Mouse (Mus musculus) kidney, postnatal 0 days (tissue): ENCODE results near the gene Dlx5. TPM values are rescaled to one million over a fixed set of nuclear protein-coding genes. Genes with fewer than 3 reads are reported as not detected.

Experiments used
- ATAC-seq: fragments of 200-750 bp; cut with Nextera tagmentation; replicated peaks from 2 replicates; pipeline ENCODE4 v1.8.0; 2017; ENCODE audit warnings: low read depth, moderate number of reproducible peaks, moderate TSS enrichment, moderate library complexity; ENCODE audit not compliant: low FRiP score
- DNase-seq: peaks from one replicate; pipeline ENCODE4 v3.0.0-alpha.2; 2016; ENCODE audit warnings: low spot score
- H3K27ac ChIP-seq: fragments of 300-500 bp; sonication (generic); 2 replicates; pipeline ENCODE4 v1.5.1; 2014; ENCODE audit warnings: mild to moderate bottlenecking
- H3K27me3 ChIP-seq: fragments of 300-500 bp; sonication (generic); 2 replicates; pipeline ENCODE4 v1.6.1; 2014; ENCODE audit warnings: low read length, mixed read lengths; ENCODE audit not compliant: insufficient read depth
- H3K36me3 ChIP-seq: fragments of 300-500 bp; sonication (generic); 2 replicates; pipeline ENCODE4 v1.6.1; 2014; ENCODE audit warnings: low read length, mixed read lengths; ENCODE audit not compliant: insufficient read depth
- H3K4me1 ChIP-seq: fragments of 300-500 bp; sonication (generic); replicated peaks from 2 replicates; pipeline ENCODE4 v1.6.1; 2014; ENCODE audit warnings: antibody characterized with exemption, low read length, mixed read lengths; ENCODE audit not compliant: insufficient read depth
- H3K4me2 ChIP-seq: fragments of 300-500 bp; sonication (generic); 2 replicates; pipeline ENCODE4 v1.6.1; 2014; ENCODE audit warnings: mild to moderate bottlenecking, low read length, moderate library complexity, mixed read lengths
- H3K4me3 ChIP-seq: fragments of 300-500 bp; sonication (generic); replicated peaks from 2 replicates; pipeline ENCODE4 v1.5.1; 2014; ENCODE audit warnings: low read depth, low read length
- H3K9ac ChIP-seq: fragments of 300-500 bp; sonication (generic); 2 replicates; pipeline ENCODE4 v1.6.1; 2014; ENCODE audit warnings: low read depth, low read length
- H3K9me3 ChIP-seq: fragments of 300-500 bp; sonication (generic); replicated peaks from 2 replicates; pipeline ENCODE4 v1.6.1; 2016; ENCODE audit warnings: low read length, inconsistent platforms, mixed read lengths
- CTCF ChIP-seq: IDR thresholded peaks from 2 replicates; pipeline ENCODE4 v1.5.1; 2016; ENCODE audit warnings: antibody characterized with exemption, low read depth, mild to moderate bottlenecking, moderate library complexity
- WGBS: fragments of 180-500 bp; shearing (Covaris S2); extraction: QIAGEN DNeasy Blood & Tissue Kit; methylation state at CpG from one replicate; pipeline ENCODE4 v1.1.7; 2014; 5-methylcytosine and 5-hydroxymethylcytosine counted together
- polyA plus RNA-seq: library from polyadenylated mRNA; unstranded; fragments of >200 nt; fragmentation: Nextera tagmentation; extraction: Ambion mirVana; gene quantifications from 2 replicates; pipeline ENCODE4 v1.2.1, GENCODE M21; 2015

Dlx5 gene
- polyA plus RNA-seq, 1 experiment from 2014 or later = 0.67 TPM

GRCm38 (mm10) chr6:6861798-6862428, 20.0 kb downstream of the Dlx5 start:
- H3K27ac ChIP-seq = no peak overlapping the region
- DNase-seq (no peak), ATAC-seq (no peak)
- no peak overlapping the region for H3K9ac ChIP-seq
- H3K9me3 ChIP-seq = no peaks in the 10 kb centered on the region
- peaks cover 6% of the 10 kb centered on the region for H3K4me1 ChIP-seq
- no peak for TF ChIP-seq CTCF
- WGBS = 6% methylated on average over 11 of the region's 11 CpGs
- peaks cover 84% of the 10 kb centered on the region for H3K27me3 ChIP-seq
- no peak overlapping the region for H3K4me3 ChIP-seq
- no peaks in the 10 kb centered on the region for H3K36me3 ChIP-seq
- no peak overlapping the region for H3K4me2 ChIP-seq

DNA sequence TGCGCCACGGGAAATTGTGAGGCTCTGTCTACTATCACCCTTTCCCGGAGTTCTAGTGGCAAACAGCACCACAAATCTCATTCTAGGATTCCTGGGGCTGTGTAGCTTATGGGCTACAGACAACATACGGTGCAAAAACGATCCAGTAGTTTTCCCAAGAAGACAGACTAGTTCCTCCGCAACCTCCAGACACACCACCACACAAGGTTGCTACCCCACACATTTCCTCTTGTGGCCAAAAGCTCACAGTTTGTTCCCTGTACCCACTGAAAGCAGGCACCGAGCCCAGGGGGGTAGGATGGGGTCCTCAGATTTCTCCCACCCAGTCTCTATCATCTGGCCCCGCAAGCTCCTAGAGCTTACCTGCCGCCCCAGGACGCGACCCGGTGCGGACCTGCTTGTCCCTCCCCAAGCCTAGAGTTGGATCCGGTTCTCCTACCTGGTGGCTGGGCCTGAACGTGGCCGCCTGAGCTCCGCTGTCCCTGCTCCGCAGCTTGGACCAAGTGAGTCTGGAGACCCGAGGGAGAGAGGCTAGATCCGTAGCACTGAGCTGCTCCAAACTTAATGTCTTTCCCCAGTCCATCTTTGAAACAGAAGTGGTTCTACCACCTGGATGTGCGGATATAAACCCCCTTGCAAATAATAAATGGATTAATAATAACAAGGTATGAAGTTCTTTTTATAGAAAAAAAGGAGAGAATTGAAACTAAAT, 20.6 kb downstream of the Dlx5 start:
- WGBS = 1% methylated on average over 21 of the region's 21 CpGs
- no peak for ATAC-seq
- Histone ChIP-seq H3K9ac (no peak overlapping the region), H3K27ac (no peak overlapping the region), H3K36me3 (no peaks in the 10 kb centered on the region), H3K27me3 (peaks cover 84% of the 10 kb centered on the region), H3K4me3 (peak overlapping the region; percentile 7; the same call in 1 of the 2 replicates), H3K4me2 (peak overlapping the region; percentile 6; the same call in 1 of the 2 replicates), H3K4me1 (peaks cover 6% of the 10 kb centered on the region), H3K9me3 (no peaks in the 10 kb centered on the region)
- DNase-seq = no peak
- TF ChIP-seq CTCF = no peak

- DNase-seq (no peak), ATAC-seq (no peak)
- 1% methylated on average over 33 of the region's 33 CpGs for WGBS
- no peaks in the 10 kb centered on the region for H3K36me3 ChIP-seq
- peaks cover 83% of the 10 kb centered on the region for H3K27me3 ChIP-seq
- no peak overlapping the region for H3K27ac ChIP-seq
- peak overlapping the region; percentile 7; the same call in 1 of the 2 replicates for H3K4me3 ChIP-seq
- no peaks in the 10 kb centered on the region for H3K9me3 ChIP-seq
- peak overlapping the region; percentile 6; the same call in 1 of the 2 replicates for H3K4me2 ChIP-seq
- peaks cover 6% of the 10 kb centered on the region for H3K4me1 ChIP-seq
- H3K9ac ChIP-seq = no peak overlapping the region
- TF ChIP-seq CTCF = no peak
Observed at GRCm38 (mm10) chr6:6860411-6861085, 21.3 kb downstream of the Dlx5 start.

DNA sequence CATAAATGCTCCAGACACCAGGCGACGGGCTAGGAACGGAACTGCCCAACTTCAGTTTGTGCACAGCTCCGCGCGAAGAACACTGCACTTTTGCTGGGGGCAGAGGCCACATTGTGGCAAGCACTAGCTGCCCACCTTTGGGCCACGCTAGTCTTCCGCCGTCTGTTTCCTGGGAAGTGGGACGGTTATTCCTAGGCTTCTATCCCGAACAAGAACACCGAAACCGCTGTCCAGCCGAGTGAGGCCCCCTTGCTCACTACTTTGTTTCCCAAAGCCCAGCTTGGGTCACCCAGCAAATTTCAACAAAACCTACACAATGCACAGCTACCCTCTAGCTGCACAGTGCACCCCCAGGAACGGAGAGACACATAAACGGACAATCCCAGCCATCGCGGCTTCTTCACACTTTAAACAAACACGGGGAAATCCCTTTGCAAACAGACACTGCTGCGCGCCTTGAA, 21.9 kb downstream of the Dlx5 start:
- H3K4me2 ChIP-seq = 0 out of 2 replicates have a peak overlapping the region, but pooled peaks have one; percentile 6
- H3K9ac ChIP-seq = no peak overlapping the region
- WGBS = 1% methylated on average over 21 of the region's 21 CpGs
- no peak overlapping the region for H3K27ac ChIP-seq
- H3K4me1 ChIP-seq = peaks cover 6% of the 10 kb centered on the region
- ATAC-seq (no peak), DNase-seq (no peak)
- peaks cover 85% of the 10 kb centered on the region for H3K27me3 ChIP-seq
- H3K4me3 ChIP-seq = no peak overlapping the region
- no peaks in the 10 kb centered on the region for H3K36me3 ChIP-seq
- H3K9me3 ChIP-seq = no peaks in the 10 kb centered on the region
- no peak for TF ChIP-seq CTCF

DNA sequence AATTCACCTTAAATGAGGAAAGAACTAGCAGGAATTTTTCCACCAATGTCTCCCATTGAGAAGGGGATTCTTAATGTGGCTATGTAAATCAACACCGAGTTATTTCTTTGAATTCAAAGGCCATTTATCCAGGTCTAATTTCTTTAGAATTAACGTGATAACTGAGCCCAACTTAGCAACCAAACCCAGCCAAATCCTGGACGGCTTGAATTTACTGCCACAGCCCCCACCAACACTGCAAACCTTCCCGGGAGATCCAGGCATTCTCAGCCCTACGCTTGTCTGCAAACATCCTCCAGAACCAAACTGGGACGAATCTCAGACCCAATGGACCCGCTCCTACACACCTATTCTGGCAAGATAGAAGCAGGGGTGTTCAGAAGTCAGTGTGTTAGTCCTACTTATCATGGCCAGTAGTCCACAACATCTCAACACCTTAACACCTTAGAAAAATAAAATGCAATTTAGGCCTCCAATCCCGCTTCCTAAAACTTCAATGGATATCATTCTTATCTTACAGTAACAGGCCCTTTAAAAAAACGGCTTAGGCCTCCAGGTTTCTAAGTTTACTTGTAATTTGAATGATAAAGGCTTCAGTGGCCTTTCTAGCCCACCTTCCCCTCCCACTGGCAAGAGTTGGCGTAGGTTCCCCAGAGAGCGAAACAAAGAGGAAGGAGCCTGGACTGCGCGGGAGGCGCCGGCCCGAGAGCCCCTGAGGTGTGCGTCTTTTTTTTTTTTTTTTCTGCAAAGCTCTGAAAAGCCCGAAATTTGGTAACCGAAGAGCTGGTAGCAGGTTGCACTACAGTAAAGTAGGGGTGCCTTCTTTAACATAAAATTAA, 22.6 kb downstream of the Dlx5 start:
- 4% methylated on average over 19 of the region's 19 CpGs for WGBS
- no peak for DNase-seq

GRCm38 (mm10) chr6:6858571-6858970, 23.3 kb downstream of the Dlx5 start:
- WGBS = 0% methylated on average over 1 of the region's 1 CpGs
- Histone ChIP-seq H3K9ac (no peak overlapping the region), H3K4me1 (peaks cover 5% of the 10 kb centered on the region), H3K27me3 (peaks cover 81% of the 10 kb centered on the region), H3K27ac (no peak overlapping the region), H3K9me3 (no peaks in the 10 kb centered on the region), H3K4me2 (no peak overlapping the region), H3K36me3 (no peaks in the 10 kb centered on the region), H3K4me3 (no peak overlapping the region)
- no peak for DNase-seq
- no peak for ATAC-seq
- TF ChIP-seq CTCF = no peak

More for the DNA sequence above, 22.6 kb downstream of the Dlx5 start:
- H3K9me3 ChIP-seq = no peaks in the 10 kb centered on the region
- peaks cover 85% of the 10 kb centered on the region for H3K27me3 ChIP-seq
- TF ChIP-seq CTCF = no peak
- H3K4me2 ChIP-seq = no peak overlapping the region
- no peak overlapping the region for H3K9ac ChIP-seq
- no peak for ATAC-seq
- no peaks in the 10 kb centered on the region for H3K36me3 ChIP-seq
- no peak overlapping the region for H3K27ac ChIP-seq
- no peak overlapping the region for H3K4me3 ChIP-seq
- H3K4me1 ChIP-seq = peaks cover 6% of the 10 kb centered on the region
